Mouse (Mus musculus): ENCODE data around the gene Myh9. TPM values are rescaled to one million over a fixed set of nuclear protein-coding genes. Genes with fewer than 3 reads are reported as not detected.

Gene Myh9
- polyA plus RNA-seq, 1 experiment from 2014 or later: 677 TPM

- in situ Hi-C loops (cut with MboI; ENCODE audit: low pct_unique_long_range_greater_than_20kb): no loop called here
- ATAC-seq (no peak), DNase-seq (ENCODE audit: low read depth, low spot score) (no peak)
- ChIA-PET POLR2A (interaction anchor here (0.7 to 2.1 kb wide), 5 partner anchors 15 to 32 kb away, joined by 3 to 6 read pairs (median 3); partner anchors contain the start of gene Myh9), CTCF (interaction anchor here (0.9 kb wide), 1 partner anchor 101 kb away, joined by 4 read pairs; no protein-coding TSS in a partner anchor)
- no peak for TF ChIP-seq CTCF (IDR thresholded peaks at IDR 0.05)
- H3K27me3 ChIP-seq: no peaks in the 10 kb centered on the region
Measured at GRCm38 (mm10) chr15:77815867-77816600, 25.9 kb downstream of the Myh9 start.

- H3K27me3 ChIP-seq: no peaks in the 10 kb centered on the region
- CTCF ChIA-PET: interaction anchor here (0.9 to 3.3 kb wide), 7 partner anchors 9 to 38 kb away, joined by 3 to 11 read pairs (median 3); no protein-coding TSS in a partner anchor
- in situ Hi-C loops (cut with MboI; ENCODE audit: low pct_unique_long_range_greater_than_20kb): no loop called here
- no peak for TF ChIP-seq CTCF (IDR thresholded peaks at IDR 0.05)
- peak; percentile 32 for ATAC-seq
- no peak for DNase-seq (ENCODE audit: low read depth, low spot score)
- POLR2A ChIA-PET: interaction anchor here (0.6 to 2.1 kb wide), 8 partner anchors 11 to 76 kb away, joined by 3 to 6 read pairs (median 3); no protein-coding TSS in a partner anchor
Measured at GRCm38 (mm10) chr15:77813639-77814375, 28.2 kb downstream of the Myh9 start.

- DNase-seq (ENCODE audit: low read depth, low spot score) (no peak), ATAC-seq (no peak)
- CTCF ChIA-PET: interaction anchor here (1.2 to 3.3 kb wide), 3 partner anchors 8 to 14 kb away, joined by 3 to 11 read pairs (median 3); no protein-coding TSS in a partner anchor
- in situ Hi-C loops (cut with MboI; ENCODE audit: low pct_unique_long_range_greater_than_20kb): no loop called here
- POLR2A ChIA-PET: no interaction called here
- no peaks in the 10 kb centered on the region for H3K27me3 ChIP-seq
- TF ChIP-seq CTCF (IDR thresholded peaks at IDR 0.05): no peak
Measured at GRCm38 (mm10) chr15:77812578-77812977, 29.4 kb downstream of the Myh9 start.

- ChIA-PET CTCF (interaction anchor here (1.4 to 3.3 kb wide), 5 partner anchors 8 to 26 kb away, joined by 3 to 11 read pairs (median 4); no protein-coding TSS in a partner anchor), POLR2A (interaction anchor here (0.7 to 2.8 kb wide), 4 partner anchors 9 to 106 kb away, joined by 3 to 16 read pairs (median 4); partner anchors contain the start of gene Myh9)
- H3K27me3 ChIP-seq: no peaks in the 10 kb centered on the region
- DNase-seq (ENCODE audit: low read depth, low spot score) (no peak), ATAC-seq (no peak)
- no peak for TF ChIP-seq CTCF (IDR thresholded peaks at IDR 0.05)
- in situ Hi-C loops (cut with MboI; ENCODE audit: low pct_unique_long_range_greater_than_20kb): no loop called here
Measured at GRCm38 (mm10) chr15:77811099-77811760, 30.7 kb downstream of the Myh9 start.

GRCm38 (mm10) chr15:77810416-77811098, 31.4 kb downstream of the Myh9 start:
- ChIA-PET POLR2A (interaction anchor here (0.7 to 2.8 kb wide), 4 partner anchors 10 to 107 kb away, joined by 3 to 16 read pairs (median 4); partner anchors contain the start of gene Myh9), CTCF (interaction anchor here (1.4 to 1.6 kb wide), 3 partner anchors 22 to 26 kb away, joined by 3 to 4 read pairs (median 4); no protein-coding TSS in a partner anchor)
- DNase-seq (ENCODE audit: low read depth, low spot score) (no peak), ATAC-seq (no peak)
- no peak for TF ChIP-seq CTCF (IDR thresholded peaks at IDR 0.05)
- in situ Hi-C loops (cut with MboI; ENCODE audit: low pct_unique_long_range_greater_than_20kb): no loop called here
- H3K27me3 ChIP-seq: no peaks in the 10 kb centered on the region

- in situ Hi-C loops (cut with MboI; ENCODE audit: low pct_unique_long_range_greater_than_20kb): no loop called here
- DNase-seq (ENCODE audit: low read depth, low spot score) (no peak), ATAC-seq (no peak)
- POLR2A ChIA-PET: interaction anchor here (2.8 kb wide), 1 partner anchor 11 kb away, joined by 16 read pairs; no protein-coding TSS in a partner anchor
- CTCF ChIA-PET: interaction anchor here (1.5 kb wide), 1 partner anchor 11 kb away, joined by 7 read pairs; no protein-coding TSS in a partner anchor
- no peak for TF ChIP-seq CTCF (IDR thresholded peaks at IDR 0.05)
- no peaks in the 10 kb centered on the region for H3K27me3 ChIP-seq
Measured at GRCm38 (mm10) chr15:77809434-77809833, 32.5 kb downstream of the Myh9 start.

- ChIA-PET CTCF (no interaction called here), POLR2A (no interaction called here)
- DNase-seq (ENCODE audit: low read depth, low spot score): no peak
- in situ Hi-C loops (cut with MboI; ENCODE audit: low pct_unique_long_range_greater_than_20kb): no loop called here
- TF ChIP-seq CTCF (IDR thresholded peaks at IDR 0.05): no peak
- no peaks in the 10 kb centered on the region for H3K27me3 ChIP-seq
- no peak for ATAC-seq
Measured at GRCm38 (mm10) chr15:77807264-77807585, 34.8 kb downstream of the Myh9 start.

- TF ChIP-seq CTCF (IDR thresholded peaks at IDR 0.05): no peak
- DNase-seq (ENCODE audit: low read depth, low spot score): no peak
- ATAC-seq: peak; percentile 6
- H3K27me3 ChIP-seq: no peaks in the 10 kb centered on the region
- CTCF ChIA-PET: no interaction called here
- POLR2A ChIA-PET: interaction anchor here (1.1 kb wide), 1 partner anchor 27 kb away, joined by 3 read pairs; no protein-coding TSS in a partner anchor
- in situ Hi-C loops (cut with MboI; ENCODE audit: low pct_unique_long_range_greater_than_20kb): no loop called here
Measured at GRCm38 (mm10) chr15:77806565-77807263, 35.3 kb downstream of the Myh9 start.

GRCm38 (mm10) chr15:77805657-77806056, 36.3 kb downstream of the Myh9 start:
- no peak for DNase-seq (ENCODE audit: low read depth, low spot score)
- in situ Hi-C loops (cut with MboI; ENCODE audit: low pct_unique_long_range_greater_than_20kb): no loop called here
- ChIA-PET CTCF (interaction anchor here (0.8 kb wide), 1 partner anchor 26 kb away, joined by 3 read pairs; no protein-coding TSS in a partner anchor), POLR2A (no interaction called here)
- ATAC-seq: no peak
- no peak for TF ChIP-seq CTCF (IDR thresholded peaks at IDR 0.05)
- no peaks in the 10 kb centered on the region for H3K27me3 ChIP-seq

All from Patski (cell line).